Mouse (Mus musculus) liver, postnatal 0 days (tissue): ENCODE results near the gene Pim3. TPM values are rescaled to one million over a fixed set of nuclear protein-coding genes. Genes with fewer than 3 reads are reported as not detected.

Experiments
- ATAC-seq: fragments of 200-750 bp; cut with Nextera tagmentation; 2 replicates; pipeline ENCODE4 v1.8.0; 2017; ENCODE audit warnings: mild to moderate bottlenecking, moderate library complexity
- DNase-seq: peaks from one replicate; pipeline ENCODE4 v3.0.0-alpha.2; 2016
- H3K27ac ChIP-seq: fragments of 300-500 bp; sonication (generic); 2 replicates; pipeline ENCODE4 v1.5.1; 2014; ENCODE audit warnings: antibody characterized with exemption, moderate library complexity, mild to moderate bottlenecking, low read depth
- H3K27me3 ChIP-seq: fragments of 300-500 bp; sonication (generic); 2 replicates; pipeline ENCODE4 v1.6.1; 2014; ENCODE audit warnings: low read length, control low read depth, mixed read lengths; ENCODE audit not compliant: insufficient read depth
- H3K36me3 ChIP-seq: fragments of 300-500 bp; sonication (generic); replicated peaks from 2 replicates; pipeline ENCODE4 v1.6.1; 2014; ENCODE audit warnings: mild to moderate bottlenecking, control low read depth, low read length, moderate library complexity, mixed read lengths; ENCODE audit not compliant: insufficient read depth
- H3K4me1 ChIP-seq: fragments of 300-500 bp; sonication (generic); 2 replicates; pipeline ENCODE4 v1.6.1; 2014; ENCODE audit warnings: antibody characterized with exemption, mild to moderate bottlenecking, control low read depth; ENCODE audit not compliant: insufficient read depth
- H3K4me2 ChIP-seq: fragments of 300-500 bp; sonication (generic); 2 replicates; pipeline ENCODE4 v1.6.1; 2014; ENCODE audit warnings: low read depth, mild to moderate bottlenecking, low read length, moderate library complexity, mixed read lengths
- H3K4me3 ChIP-seq: fragments of 300-500 bp; sonication (generic); 2 replicates; pipeline ENCODE4 v1.5.1; 2014; ENCODE audit warnings: low read depth, low read length
- H3K9ac ChIP-seq: fragments of 300-500 bp; sonication (generic); replicated peaks from 2 replicates; pipeline ENCODE4 v1.6.1; 2014; ENCODE audit warnings: mild to moderate bottlenecking, moderate library complexity
- H3K9me3 ChIP-seq: fragments of 300-500 bp; sonication (generic); 2 replicates; pipeline ENCODE4 v1.6.1; 2016; ENCODE audit warnings: mild to moderate bottlenecking, control low read depth, low read length, mixed read lengths
- CTCF ChIP-seq: sonication (generic); IDR thresholded peaks from 2 replicates; pipeline ENCODE4 v1.5.1; 2016; ENCODE audit warnings: antibody characterized with exemption, low read depth
- EP300 ChIP-seq: IDR thresholded peaks from 2 replicates; pipeline ENCODE4 v1.6.1; 2016; ENCODE audit warnings: antibody characterized with exemption, low read depth, mild to moderate bottlenecking
- WGBS: fragments of 180-500 bp; shearing (Covaris S2); extraction: QIAGEN DNeasy Blood & Tissue Kit; methylation state at CpG from one replicate; pipeline ENCODE4 v1.1.7; 2014; ENCODE audit not compliant: insufficient replicate concordance; 5-methylcytosine and 5-hydroxymethylcytosine counted together
- polyA plus RNA-seq: library from polyadenylated mRNA; unstranded; fragments of >200 nt; fragmentation: Nextera tagmentation; extraction: Ambion mirVana; gene quantifications from 2 replicates; pipeline ENCODE4 v1.2.1, GENCODE M21; 2015

The Pim3 gene
- polyA plus RNA-seq, 1 experiment from 2014 or later, result 34.2 TPM

GRCm38 (mm10) chr15:88819026-88819905 lies 42.7 kb upstream of the Pim3 start, which contains the start of the genes Alg12 and Creld2:
Gene Alg12 (minus strand): TSS chr15:88819318.
Gene Creld2 (plus strand): TSS chr15:88819646.
- DNase-seq (peak; percentile 99), ATAC-seq (peak; percentile 98)
- under 1% methylated on average over 88 of the region's 88 CpGs for WGBS
- Histone ChIP-seq H3K9ac (peak within 1 kb of the TSS; percentile 77), H3K4me3 (peak within 1 kb of the TSS; percentile 83), H3K4me2 (peak within 1 kb of the TSS; percentile 95), H3K4me1 (peaks cover 18% of the 10 kb centered on the region), H3K27me3 (no peaks in the 10 kb centered on the region), H3K27ac (peak within 1 kb of the TSS; percentile 74), H3K36me3 (peaks cover 21% of the 10 kb centered on the region), H3K9me3 (no peaks in the 10 kb centered on the region)
- TF ChIP-seq EP300, result peak; percentile 74
- TF ChIP-seq CTCF, result 0 out of 2 replicates have a peak, but pooled peaks have one; percentile 1

GRCm38 (mm10) chr15:88819906-88820303 lies 42.1 kb upstream of the Pim3 start:
- H3K4me2 ChIP-seq, result peak overlapping the region; percentile 95
- peaks cover 18% of the 10 kb centered on the region for H3K4me1 ChIP-seq
- peak overlapping the region; percentile 58 for H3K27ac ChIP-seq
- ATAC-seq (no peak), DNase-seq (no peak)
- H3K36me3 ChIP-seq, result peaks cover 20% of the 10 kb centered on the region
- peak overlapping the region; percentile 77 for H3K9ac ChIP-seq
- H3K27me3 ChIP-seq, result no peaks in the 10 kb centered on the region
- WGBS, result under 1% methylated on average over 23 of the region's 23 CpGs
- TF ChIP-seq CTCF, result no peak
- no peak for TF ChIP-seq EP300
- H3K4me3 ChIP-seq, result peak overlapping the region; percentile 83
- no peaks in the 10 kb centered on the region for H3K9me3 ChIP-seq

GRCm38 (mm10) chr15:88821403-88821802 lies 40.6 kb upstream of the Pim3 start:
- TF ChIP-seq EP300 (no peak), CTCF (no peak)
- H3K36me3 ChIP-seq, result peaks cover 21% of the 10 kb centered on the region
- no peak overlapping the region for H3K4me3 ChIP-seq
- no peak overlapping the region for H3K9ac ChIP-seq
- peaks cover 18% of the 10 kb centered on the region for H3K4me1 ChIP-seq
- no peak for ATAC-seq
- WGBS, result 76% methylated on average over 7 of the region's 7 CpGs
- H3K9me3 ChIP-seq, result no peaks in the 10 kb centered on the region
- no peaks in the 10 kb centered on the region for H3K27me3 ChIP-seq
- H3K27ac ChIP-seq, result no peak overlapping the region
- no peak for DNase-seq
- no peak overlapping the region for H3K4me2 ChIP-seq

GRCm38 (mm10) chr15:88822513-88822912 lies 39.5 kb upstream of the Pim3 start:
- Histone ChIP-seq H3K9ac (no peak overlapping the region), H3K4me2 (no peak overlapping the region), H3K27me3 (no peaks in the 10 kb centered on the region), H3K9me3 (no peaks in the 10 kb centered on the region), H3K4me1 (peaks cover 18% of the 10 kb centered on the region), H3K36me3 (peaks cover 24% of the 10 kb centered on the region), H3K4me3 (no peak overlapping the region), H3K27ac (no peak overlapping the region)
- WGBS, result 91% methylated on average over 7 of the region's 7 CpGs
- ATAC-seq (no peak), DNase-seq (no peak)
- no peak for TF ChIP-seq CTCF
- no peak for TF ChIP-seq EP300

- WGBS, result 84% methylated on average over 5 of the region's 5 CpGs
- TF ChIP-seq EP300 (no peak), CTCF (no peak)
- DNase-seq (no peak), ATAC-seq (no peak)
- H3K4me3 ChIP-seq, result no peak overlapping the region
- no peaks in the 10 kb centered on the region for H3K27me3 ChIP-seq
- H3K9me3 ChIP-seq, result no peaks in the 10 kb centered on the region
- H3K4me1 ChIP-seq, result peaks cover 16% of the 10 kb centered on the region
- no peak overlapping the region for H3K27ac ChIP-seq
- H3K9ac ChIP-seq, result no peak overlapping the region
- peaks cover 24% of the 10 kb centered on the region for H3K36me3 ChIP-seq
- no peak overlapping the region for H3K4me2 ChIP-seq
Measured at GRCm38 (mm10) chr15:88823376-88823775, 38.6 kb upstream of the Pim3 start.

GRCm38 (mm10) chr15:88827466-88827865 lies 34.5 kb upstream of the Pim3 start:
- Histone ChIP-seq H3K4me2 (no peak overlapping the region), H3K36me3 (peaks cover 22% of the 10 kb centered on the region), H3K4me1 (peaks cover 14% of the 10 kb centered on the region), H3K9ac (no peak overlapping the region), H3K27me3 (no peaks in the 10 kb centered on the region), H3K9me3 (no peaks in the 10 kb centered on the region), H3K4me3 (no peak overlapping the region), H3K27ac (no peak overlapping the region)
- ATAC-seq (no peak), DNase-seq (no peak)
- TF ChIP-seq EP300 (no peak), CTCF (no peak)
- WGBS, result 83% methylated on average over 6 of the region's 6 CpGs
